Mouse (Mus musculus): Measurements from ENCODE around the gene Ccdc107.

Gene Ccdc107

GRCm38 (mm10) chr4:43492821-43493185 lies at the start of gene Ccdc107:
Ccdc107 (plus strand) TSS chr4:43492900.
- DNase-seq (ENCODE audit: low spot score) = peak; percentile 96

DNA sequence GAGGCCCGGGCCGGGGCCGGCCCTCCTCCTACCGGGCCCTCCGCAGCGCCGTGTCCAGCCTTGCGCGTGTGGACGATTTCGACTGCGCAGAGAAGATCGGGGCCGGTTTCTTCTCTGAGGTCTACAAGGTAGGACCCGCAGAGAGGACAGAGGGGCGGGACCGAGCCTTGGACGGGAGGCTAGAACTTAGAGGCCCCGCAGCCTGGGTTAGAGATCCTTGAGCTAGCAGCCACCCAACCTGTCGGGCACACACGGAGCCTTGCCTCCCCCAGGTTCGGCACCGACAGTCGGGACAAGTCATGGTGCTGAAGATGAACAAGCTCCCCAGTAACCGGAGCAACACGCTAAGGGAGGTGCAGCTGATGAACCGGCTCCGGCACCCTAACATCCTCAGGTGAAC lies 49.2 kb upstream of the Ccdc107 start:
- peak; percentile 65 for DNase-seq (ENCODE audit: low spot score)

- DNase-seq (ENCODE audit: low spot score) = peak; percentile 38
Observed at GRCm38 (mm10) chr4:43447251-43447650, 45.4 kb upstream of the Ccdc107 start.

GRCm38 (mm10) chr4:43448554-43448953 lies 44.1 kb upstream of the Ccdc107 start:
- DNase-seq (ENCODE audit: low spot score) = no peak

DNA sequence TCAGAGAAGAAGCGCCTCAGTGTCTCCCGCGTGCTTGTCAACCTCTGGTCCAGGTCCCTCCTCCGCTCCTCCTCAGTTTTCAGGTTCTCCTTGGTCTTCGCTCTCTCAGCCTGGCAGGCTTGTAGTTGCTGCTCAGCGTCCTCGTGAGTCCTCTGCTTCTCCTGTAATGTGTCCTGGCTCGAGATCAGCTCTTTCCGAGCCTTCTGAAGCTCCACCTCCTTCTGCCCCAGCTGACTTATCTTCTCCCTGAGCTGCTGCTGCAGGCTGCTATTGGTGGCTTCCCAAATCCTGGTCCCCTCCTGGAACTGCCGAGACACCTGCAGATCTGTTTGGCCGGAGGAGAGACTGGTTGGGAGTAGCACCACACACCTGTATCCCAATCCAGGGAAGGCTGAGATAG lies 40.4 kb upstream of the Ccdc107 start:
- DNase-seq (ENCODE audit: low spot score) = no peak

DNA sequence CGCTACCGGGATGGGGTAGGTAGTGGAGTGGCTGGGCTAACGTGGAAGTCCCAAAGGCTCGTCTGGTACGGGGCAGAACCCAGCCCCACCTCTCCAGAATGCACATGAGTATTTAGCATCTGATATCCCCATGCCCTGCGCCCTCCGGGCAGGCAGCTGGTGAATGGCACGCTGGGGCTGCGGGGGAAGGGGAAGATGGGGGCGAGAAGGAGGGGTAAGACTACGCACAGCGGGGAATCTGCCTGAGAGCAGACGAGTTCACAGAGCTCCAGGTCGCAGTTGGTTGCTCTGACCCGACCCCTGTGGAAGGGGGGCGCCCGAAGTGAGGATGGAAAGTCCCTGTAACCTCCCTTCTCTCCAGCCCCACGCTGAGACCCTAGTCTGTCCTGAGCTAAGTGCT lies 39.3 kb upstream of the Ccdc107 start:
- no peak for DNase-seq (ENCODE audit: low spot score)

GRCm38 (mm10) chr4:43454041-43454836 lies 38.5 kb upstream of the Ccdc107 start, which contains the start of gene Cd72:
Cd72 (minus strand) TSS chr4:43454628.
- DNase-seq (ENCODE audit: low spot score) = no peak

GRCm38 (mm10) chr4:43456470-43456869 lies 36.2 kb upstream of the Ccdc107 start:
- no peak for DNase-seq (ENCODE audit: low spot score)

GRCm38 (mm10) chr4:43457124-43457523 lies 35.6 kb upstream of the Ccdc107 start:
- peak; percentile 55 for DNase-seq (ENCODE audit: low spot score)

GRCm38 (mm10) chr4:43463102-43463501 lies 29.6 kb upstream of the Ccdc107 start:
- no peak for DNase-seq (ENCODE audit: low spot score)

DNA sequence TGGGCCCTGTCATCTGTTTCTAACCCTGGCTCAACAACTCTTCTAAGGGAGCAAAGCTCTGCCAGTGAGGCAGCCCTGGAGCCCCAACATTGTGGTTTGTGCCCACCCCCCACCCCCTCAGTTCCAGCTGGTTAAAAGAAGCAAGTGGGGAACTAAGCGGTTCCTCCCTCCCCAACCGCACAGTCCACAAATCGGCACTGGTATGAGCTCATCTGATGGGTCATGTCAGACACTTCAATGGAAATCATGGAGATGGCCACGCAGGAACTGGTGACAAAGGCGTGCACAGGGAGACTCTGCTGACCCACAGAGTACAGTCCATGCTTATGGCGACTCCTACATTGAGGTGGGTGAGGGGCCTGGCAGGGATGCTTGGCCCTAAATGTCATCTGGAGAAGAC lies 26.8 kb upstream of the Ccdc107 start:
- DNase-seq (ENCODE audit: low spot score) = no peak

DNA sequence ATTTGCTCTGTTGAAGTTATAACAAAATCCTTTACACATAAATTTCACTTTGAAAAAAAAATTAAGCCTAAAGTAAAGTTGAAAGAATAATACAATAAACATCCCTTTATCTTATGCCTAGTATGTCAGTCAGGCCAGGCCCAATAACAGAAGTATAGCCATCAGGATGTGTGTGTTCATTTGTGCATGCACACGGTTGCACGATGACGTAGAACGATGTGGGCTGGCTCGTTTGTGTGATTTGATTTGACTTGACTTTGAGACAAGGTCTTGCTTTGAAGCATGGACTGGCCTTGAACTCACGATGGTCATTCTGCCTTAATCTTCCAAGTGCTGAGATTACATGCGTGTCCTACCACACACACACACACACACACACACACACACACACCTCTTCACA lies 25.8 kb upstream of the Ccdc107 start:
- DNase-seq (ENCODE audit: low spot score) = no peak

DNA sequence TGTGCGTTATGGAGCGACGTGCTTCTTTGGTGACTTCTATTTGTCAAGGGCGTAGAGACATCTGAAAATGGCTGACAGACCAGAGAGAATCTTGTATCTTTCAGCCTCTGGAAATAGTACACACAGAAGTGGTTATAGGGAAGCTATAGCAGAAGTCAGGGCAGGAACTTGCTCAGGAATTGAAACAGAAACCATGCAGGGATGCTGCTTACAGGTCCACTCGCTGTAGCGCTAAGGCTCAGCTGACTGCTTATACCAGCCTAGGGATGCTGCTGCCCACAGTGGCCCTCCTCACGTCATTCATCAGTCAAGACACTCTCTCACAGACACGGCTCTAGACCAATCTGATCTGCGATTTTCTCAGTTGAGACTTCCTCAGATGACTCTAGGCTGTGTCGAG lies 22.4 kb upstream of the Ccdc107 start:
- no peak for DNase-seq (ENCODE audit: low spot score)

GRCm38 (mm10) chr4:43473636-43474035 lies 19.1 kb upstream of the Ccdc107 start:
- no peak for DNase-seq (ENCODE audit: low spot score)

DNA sequence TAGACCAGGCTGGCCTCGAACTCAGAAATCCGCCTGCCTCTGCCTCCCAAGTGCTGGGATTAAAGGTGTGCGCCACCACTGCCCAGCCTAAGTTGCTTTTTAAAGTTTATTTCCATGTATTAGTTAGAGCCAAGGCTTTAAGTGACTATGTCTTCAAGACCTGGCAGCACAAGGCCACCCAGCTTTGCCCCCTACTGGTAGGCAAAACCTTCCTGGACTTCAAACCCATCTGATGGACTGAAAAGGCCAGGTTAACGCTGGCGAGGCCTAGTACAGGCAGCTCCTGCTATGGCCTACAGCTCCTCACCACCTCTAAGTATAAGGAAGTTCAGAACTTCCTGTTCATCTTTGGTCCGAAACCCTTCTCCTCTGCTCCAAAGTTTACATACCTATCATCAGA lies 16.1 kb upstream of the Ccdc107 start:
- DNase-seq (ENCODE audit: low spot score) = no peak

GRCm38 (mm10) chr4:43477857-43478533 lies 14.7 kb upstream of the Ccdc107 start:
- peak; percentile 89 for DNase-seq (ENCODE audit: low spot score)

GRCm38 (mm10) chr4:43478534-43478858 lies 14.2 kb upstream of the Ccdc107 start:
- DNase-seq (ENCODE audit: low spot score) = no peak

DNA sequence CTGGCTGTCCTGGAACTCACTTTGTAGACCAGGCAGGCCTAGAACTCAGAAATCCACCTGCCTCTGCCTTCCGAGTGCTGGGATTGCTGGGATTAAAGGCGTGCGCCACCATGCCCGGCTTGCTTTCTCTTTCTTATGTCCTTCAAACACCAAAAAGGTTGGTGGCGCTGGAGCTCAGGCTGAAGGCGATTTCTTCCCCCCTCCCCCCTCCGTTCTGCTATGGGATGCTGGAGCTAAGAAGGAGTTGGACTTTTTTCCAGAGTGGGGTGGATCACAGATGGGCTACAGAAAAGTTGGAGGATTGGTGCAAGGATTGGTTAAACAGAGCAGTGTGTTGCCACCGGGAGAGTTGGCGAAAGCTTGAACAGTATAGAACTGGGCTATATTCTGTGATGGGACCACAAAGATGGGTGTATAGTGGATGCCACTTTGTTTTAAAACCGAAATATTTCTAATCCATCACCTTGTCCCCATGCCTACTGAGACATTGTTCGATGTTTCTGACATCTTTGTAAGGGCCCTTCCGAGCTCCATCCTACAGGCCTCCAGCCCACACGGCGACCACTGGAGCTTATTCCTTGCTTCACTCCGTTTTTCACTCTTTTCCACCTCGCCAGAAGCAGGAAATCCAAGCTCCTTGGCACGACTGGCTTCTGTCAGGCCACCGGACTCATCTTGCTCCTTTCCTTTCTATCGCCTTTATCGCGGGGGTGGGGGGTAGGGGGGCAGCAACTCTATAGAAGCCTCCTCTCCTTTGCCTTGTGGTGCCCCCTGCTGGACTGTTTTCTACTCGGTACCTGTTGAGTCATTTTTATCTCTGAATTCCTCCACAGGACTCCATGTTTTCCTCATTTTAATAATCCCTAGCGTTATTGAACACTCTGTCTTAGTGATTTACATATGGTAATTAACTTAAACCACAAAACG lies 13.5 kb upstream of the Ccdc107 start:
- DNase-seq (ENCODE audit: low spot score) = peak; percentile 70

GRCm38 (mm10) chr4:43480985-43481384 lies 11.7 kb upstream of the Ccdc107 start:
- no peak for DNase-seq (ENCODE audit: low spot score)

- DNase-seq (ENCODE audit: low spot score) = no peak
Observed at GRCm38 (mm10) chr4:43481894-43482456, 10.7 kb upstream of the Ccdc107 start.

DNA sequence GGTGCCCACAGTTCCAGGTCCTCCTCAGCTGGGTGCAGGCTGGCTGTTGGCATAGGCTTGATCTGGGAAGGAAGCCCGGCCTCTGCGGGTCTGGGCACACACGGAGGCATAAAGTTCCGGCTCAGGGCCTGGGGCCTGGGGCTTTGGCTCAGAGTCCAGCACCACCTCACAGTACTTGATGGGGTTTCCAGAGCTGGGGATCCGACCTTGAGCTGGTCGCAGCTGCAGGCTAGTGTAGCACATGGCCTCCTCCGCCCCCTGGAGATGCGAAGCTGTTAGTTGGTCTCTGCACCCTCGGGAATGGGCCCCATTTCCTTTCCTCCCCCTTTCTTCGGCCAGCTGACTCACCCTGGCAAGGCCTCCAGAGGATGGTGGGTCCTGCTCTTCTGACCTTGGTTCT lies 10.1 kb upstream of the Ccdc107 start:
- DNase-seq (ENCODE audit: low spot score) = no peak

- DNase-seq (ENCODE audit: low spot score) = no peak
Observed at GRCm38 (mm10) chr4:43483535-43484091, 9.1 kb upstream of the Ccdc107 start, which contains the start of gene Sit1. Sit1 (minus strand) TSS chr4:43483734.
